Mouse (Mus musculus) myocyte (in vitro differentiated cells): Measurements from ENCODE around the gene Nkiras1. TPM values are rescaled to one million over a fixed set of nuclear protein-coding genes. Genes with fewer than 3 reads are reported as not detected.
"Not testable (repeated sequence)": the region's sequence is repeated elsewhere in the genome, so short reads cannot be mapped to it uniquely, and the experiment has no call there.

Source experiments
- H3K27me3 ChIP-seq: one replicate; pipeline ENCODE4 v1.6.1; 2011; ENCODE audit not compliant: control insufficient read depth, insufficient read depth, insufficient read length
- H3K36me3 ChIP-seq: one replicate; pipeline ENCODE4 v1.6.1; 2011; ENCODE audit not compliant: control insufficient read depth, insufficient read depth
- H3K4me2 ChIP-seq: one replicate; pipeline ENCODE4 v1.6.1; 2011; ENCODE audit warnings: low read depth, control low read depth
- H3K4me3 ChIP-seq: one replicate; pipeline ENCODE4 v1.5.1; 2011; ENCODE audit warnings: mild to moderate bottlenecking, control low read depth, moderate library complexity
- H3K79me2 ChIP-seq: one replicate; pipeline ENCODE4 v1.6.1; 2011; ENCODE audit not compliant: control insufficient read depth, insufficient read depth
- H3ac ChIP-seq: one replicate; pipeline ENCODE4 v1.6.1; 2011; ENCODE audit not compliant: control insufficient read depth, insufficient read length
- CEBPB ChIP-seq: IDR thresholded peaks from 2 replicates; pipeline ENCODE4 v1.6.1; 2011; ENCODE audit warnings: mild to moderate bottlenecking, moderate library complexity; ENCODE audit not compliant: poor library complexity, insufficient read depth, severe bottlenecking
- E2F4 ChIP-seq: IDR thresholded peaks from one replicate; pipeline ENCODE4 v1.6.1; 2011; ENCODE audit warnings: mild to moderate bottlenecking, control low read depth, moderate library complexity; ENCODE audit not compliant: insufficient read depth
- MAX ChIP-seq: IDR thresholded peaks from one replicate; pipeline ENCODE4 v1.6.1; 2011; ENCODE audit warnings: low read depth, mild to moderate bottlenecking, control low read depth
- MYOG ChIP-seq, 3 experiments: IDR thresholded peaks; one replicate each; pipeline ENCODE4 v1.6.1; 2011; ENCODE audit warnings: control low read depth in 2 of 3, low read depth in 2 of 3, mild to moderate bottlenecking in 2 of 3; ENCODE audit not compliant: insufficient read length in 2 of 3, control insufficient read depth in 1 of 3, insufficient read depth in 1 of 3
- POLR2A ChIP-seq: IDR thresholded peaks from one replicate; pipeline ENCODE4 v1.6.1; 2011; ENCODE audit warnings: low read depth, mild to moderate bottlenecking, control low read depth, moderate library complexity; ENCODE audit not compliant: insufficient read length
- POLR2AphosphoS2 ChIP-seq: IDR thresholded peaks from one replicate; pipeline ENCODE4 v1.6.1; 2011; ENCODE audit warnings: low read depth, control low read depth; ENCODE audit not compliant: insufficient read length
- REST ChIP-seq: IDR thresholded peaks from one replicate; pipeline ENCODE4 v1.6.1; 2011; ENCODE audit warnings: mild to moderate bottlenecking, control low read depth, moderate library complexity; ENCODE audit not compliant: insufficient read depth, insufficient read length
- SRF ChIP-seq: IDR thresholded peaks from one replicate; pipeline ENCODE4 v1.6.1; 2011; ENCODE audit warnings: low read depth; ENCODE audit not compliant: control insufficient read depth, insufficient read length
- TCF12 ChIP-seq: IDR thresholded peaks from one replicate; pipeline ENCODE4 v1.6.1; 2011; ENCODE audit warnings: mild to moderate bottlenecking, control low read depth; ENCODE audit not compliant: poor library complexity, insufficient read depth, severe bottlenecking
- TCF3 ChIP-seq: IDR thresholded peaks from one replicate; pipeline ENCODE4 v1.6.1; 2011; ENCODE audit warnings: low read depth, control low read depth; ENCODE audit not compliant: insufficient read length
- polyA plus RNA-seq: library from polyadenylated mRNA; unstranded; fragments of >200 nt; fragmentation: generic; extraction: Trizol; gene quantifications from one replicate; pipeline ENCODE4 v1.2.1, GENCODE M21; 2012; ENCODE audit warnings: missing spikeins

Gene Nkiras1
- polyA plus RNA-seq: 10.3 TPM

GRCm38 (mm10) chr14:18270529-18271441 lies at the start of gene Nkiras1, which contains the start of gene Rpl15:
TSS of gene Nkiras1 (plus strand) at chr14:18271136.
TSS of gene Rpl15 (minus strand) at chr14:18271391.
- peaks cover 36% of the 10 kb centered on the region for H3K79me2 ChIP-seq
- peak within 1 kb of the TSS; percentile 92 for H3K4me3 ChIP-seq
- H3ac ChIP-seq: peak within 1 kb of the TSS; percentile 38
- no peaks in the 10 kb centered on the region for H3K27me3 ChIP-seq
- no peak for TF ChIP-seq REST
- no peak for TF ChIP-seq E2F4
- TF ChIP-seq POLR2A: peak; percentile 88
- no peak for TF ChIP-seq CEBPB
- TF ChIP-seq MYOG (IDR thresholded peaks at IDR 0.05; ENCODE audit: control insufficient read depth in 1 of 3, insufficient read depth in 1 of 3, insufficient read length in 2 of 3, low read depth in 2 of 3): peak in 1 of 3 experiments; percentile 21
- TF ChIP-seq POLR2AphosphoS2: peak; percentile 93
- TF ChIP-seq SRF: peak; percentile 7
- peak within 1 kb of the TSS; percentile 89 for H3K4me2 ChIP-seq
- H3K36me3 ChIP-seq: peaks cover 25% of the 10 kb centered on the region

GRCm38 (mm10) chr14:18221977-18222376 lies 49.0 kb upstream of the Nkiras1 start:
- H3K4me2 ChIP-seq: no peak overlapping the region
- no peaks in the 10 kb centered on the region for H3K27me3 ChIP-seq
- peaks cover 4% of the 10 kb centered on the region for H3K36me3 ChIP-seq
- no peak for TF ChIP-seq MAX
- no peak for TF ChIP-seq SRF
- TF ChIP-seq MYOG (IDR thresholded peaks at IDR 0.05; ENCODE audit: control insufficient read depth in 1 of 3, insufficient read depth in 1 of 3, insufficient read length in 2 of 3, low read depth in 2 of 3): no peak
- no peak for TF ChIP-seq TCF12
- no peak for TF ChIP-seq CEBPB
- H3K4me3 ChIP-seq: no peak overlapping the region
- H3ac ChIP-seq: no peak overlapping the region
- peaks cover 21% of the 10 kb centered on the region for H3K79me2 ChIP-seq

- H3K79me2 ChIP-seq: peaks cover 15% of the 10 kb centered on the region
- not testable (repeated sequence) for H3K4me2 ChIP-seq, H3ac ChIP-seq, H3K27me3 ChIP-seq, H3K4me3 ChIP-seq, H3K36me3 ChIP-seq
Observed at GRCm38 (mm10) chr14:18225431-18225830, 45.5 kb upstream of the Nkiras1 start.

GRCm38 (mm10) chr14:18226181-18226580 lies 44.8 kb upstream of the Nkiras1 start:
- H3K4me3 ChIP-seq, H3K36me3 ChIP-seq, H3K4me2 ChIP-seq, H3ac ChIP-seq, H3K27me3 ChIP-seq: not testable (repeated sequence)
- peaks cover 15% of the 10 kb centered on the region for H3K79me2 ChIP-seq

GRCm38 (mm10) chr14:18229751-18230150 lies 41.2 kb upstream of the Nkiras1 start:
- not testable (repeated sequence) for H3K27me3 ChIP-seq, H3ac ChIP-seq, H3K4me2 ChIP-seq, H3K36me3 ChIP-seq, H3K4me3 ChIP-seq
- H3K79me2 ChIP-seq: peaks cover 39% of the 10 kb centered on the region

- not testable (repeated sequence) for H3K4me3 ChIP-seq, H3K4me2 ChIP-seq, H3K27me3 ChIP-seq, H3ac ChIP-seq, H3K36me3 ChIP-seq
- H3K79me2 ChIP-seq: peaks cover 52% of the 10 kb centered on the region
Observed at GRCm38 (mm10) chr14:18231866-18232265, 39.1 kb upstream of the Nkiras1 start.

GRCm38 (mm10) chr14:18233076-18233475 lies 37.9 kb upstream of the Nkiras1 start:
- H3K36me3 ChIP-seq: no peaks in the 10 kb centered on the region
- H3K4me2 ChIP-seq: no peak overlapping the region
- no peaks in the 10 kb centered on the region for H3K27me3 ChIP-seq
- H3K79me2 ChIP-seq: peaks cover 64% of the 10 kb centered on the region
- no peak overlapping the region for H3K4me3 ChIP-seq
- TF ChIP-seq POLR2A: no peak
- no peak for TF ChIP-seq POLR2AphosphoS2
- no peak for TF ChIP-seq TCF3
- no peak for TF ChIP-seq MAX
- no peak for TF ChIP-seq E2F4
- no peak overlapping the region for H3ac ChIP-seq
